Mouse (Mus musculus): ENCODE data around the gene Gm11437. TPM values are rescaled to one million over a fixed set of nuclear protein-coding genes. Genes with fewer than 3 reads are reported as not detected.

Gm11437 gene
- polyA plus RNA-seq, 1 experiment from 2014 or later: 0.16 TPM

GRCm38 (mm10) chr11:84101182-84101581 lies 66.1 kb downstream of the Gm11437 start:
- H3K4me2 ChIP-seq (replicated peaks): no peak overlapping the region
- no peaks in the 10 kb centered on the region for H3K4me1 ChIP-seq (replicated peaks)
- no peak overlapping the region for H3K4me3 ChIP-seq (replicated peaks)
- peaks cover 78% of the 10 kb centered on the region for H3K36me3 ChIP-seq
- ATAC-seq: no peak
- no peaks in the 10 kb centered on the region for H3K27me3 ChIP-seq
- H3K27ac ChIP-seq: no peak overlapping the region
- no peaks in the 10 kb centered on the region for H3K9me3 ChIP-seq
- no peak overlapping the region for H3K9ac ChIP-seq (replicated peaks)

Other genes starting within 250 kb of the Gm11437 start
- 33.0 and 34.6 TPM in 2 replicates for gene Ddx52, start 225.4 kb downstream of the Gm11437 start, polyA plus RNA-seq (2015; fragmentation: Nextera tagmentation; extraction: Ambion mirVana)
- 34.2 and 34.4 TPM in 2 replicates for gene Synrg, start 203.0 kb downstream of the Gm11437 start, polyA plus RNA-seq (2015; fragmentation: Nextera tagmentation; extraction: Ambion mirVana)
- gene Dusp14, start 98.2 kb downstream of the Gm11437 start, polyA plus RNA-seq (2015; fragmentation: Nextera tagmentation; extraction: Ambion mirVana): 8.2 and 9.1 TPM in 2 replicates
- 32.9 and 35.4 TPM in 2 replicates for gene Tada2a, start 37.9 kb downstream of the Gm11437 start, polyA plus RNA-seq (2015; fragmentation: Nextera tagmentation; extraction: Ambion mirVana)
- gene Acaca, start 37.8 kb downstream of the Gm11437 start, polyA plus RNA-seq (2015; fragmentation: Nextera tagmentation; extraction: Ambion mirVana): 24.7 and 28.3 TPM in 2 replicates